Mouse (Mus musculus) erythroblast, embryonic 14.5 days (primary cell): ENCODE measurements around the gene Krtap8-1. TPM values are rescaled to one million over a fixed set of nuclear protein-coding genes. Genes with fewer than 3 reads are reported as not detected.

ENCODE experiments used
- H3K27me3 ChIP-seq: 2 replicates; pipeline ENCODE4 v1.6.1; 2012; ENCODE audit warnings: inconsistent platforms; ENCODE audit not compliant: control insufficient read depth
- H3K36me3 ChIP-seq: 2 replicates; pipeline ENCODE4 v1.6.1; 2012; ENCODE audit warnings: mild to moderate bottlenecking, inconsistent platforms; ENCODE audit not compliant: control insufficient read depth
- H3K4me1 ChIP-seq: 2 replicates; pipeline ENCODE4 v1.6.1; 2012; ENCODE audit warnings: inconsistent platforms; ENCODE audit not compliant: control insufficient read depth
- H3K4me3 ChIP-seq: replicated peaks from 2 replicates; pipeline ENCODE3; 2012; ENCODE audit warnings: moderate library complexity, mild to moderate bottlenecking, inconsistent platforms
- H3K9me3 ChIP-seq: 2 replicates; pipeline ENCODE4 v1.6.1; 2012; ENCODE audit warnings: low read length, inconsistent platforms, mixed read lengths; ENCODE audit not compliant: control insufficient read depth
- GATA1 ChIP-seq: IDR thresholded peaks from 2 replicates; pipeline ENCODE4 v1.6.1; 2012; ENCODE audit warnings: low read length, inconsistent platforms, mixed read lengths
- TAL1 ChIP-seq: IDR thresholded peaks from 3 replicates; pipeline ENCODE4 v1.6.1; 2012; ENCODE audit warnings: low read length, inconsistent platforms, mixed read lengths
- polyA plus RNA-seq: library from polyadenylated mRNA; stranded (reverse); fragments of >175 nt; gene quantifications from 2 replicates; pipeline ENCODE4 v1.2.3, GENCODE M21; 2012

Krtap8-1 gene
- polyA plus RNA-seq, 1 experiment, result not detected

- no peaks in the 10 kb centered on the region for H3K4me1 ChIP-seq
- TF ChIP-seq TAL1, result no peak
- TF ChIP-seq GATA1, result no peak
- no peaks in the 10 kb centered on the region for H3K27me3 ChIP-seq
- H3K36me3 ChIP-seq, result no peaks in the 10 kb centered on the region
- peaks cover 39% of the 10 kb centered on the region for H3K9me3 ChIP-seq
- H3K4me3 ChIP-seq, result no peak within 1 kb of the TSS
Observed at GRCm38 (mm10) chr16:89508223-89508622, 20.5 kb upstream of the Krtap8-1 start, which contains the start of gene Krtap7-1. TSS of gene Krtap7-1 (minus strand) at chr16:89508323.

- peaks cover 33% of the 10 kb centered on the region for H3K9me3 ChIP-seq
- TF ChIP-seq GATA1, result no peak
- TF ChIP-seq TAL1, result no peak
Observed at GRCm38 (mm10) chr16:89503571-89503970, 15.8 kb upstream of the Krtap8-1 start.

GRCm38 (mm10) chr16:89501870-89502269 lies 14.1 kb upstream of the Krtap8-1 start:
- Histone ChIP-seq H3K36me3 (no peaks in the 10 kb centered on the region), H3K9me3 (peaks cover 25% of the 10 kb centered on the region), H3K27me3 (no peaks in the 10 kb centered on the region), H3K4me1 (no peaks in the 10 kb centered on the region), H3K4me3 (no peak overlapping the region)
- TF ChIP-seq GATA1 (no peak), TAL1 (no peak)

More at GRCm38 (mm10) chr16:89503571-89503970, 15.8 kb upstream of the Krtap8-1 start:
- Histone ChIP-seq H3K4me1 (no peaks in the 10 kb centered on the region), H3K4me3 (no peak overlapping the region), H3K27me3 (no peaks in the 10 kb centered on the region), H3K36me3 (no peaks in the 10 kb centered on the region)

- TF ChIP-seq GATA1 (no peak), TAL1 (no peak)
- no peaks in the 10 kb centered on the region for H3K4me1 ChIP-seq
- H3K9me3 ChIP-seq, result peaks cover 32% of the 10 kb centered on the region
- H3K27me3 ChIP-seq, result no peaks in the 10 kb centered on the region
- H3K4me3 ChIP-seq, result no peak overlapping the region
- no peaks in the 10 kb centered on the region for H3K36me3 ChIP-seq
Observed at GRCm38 (mm10) chr16:89497002-89497401, 9.2 kb upstream of the Krtap8-1 start.

- no peaks in the 10 kb centered on the region for H3K36me3 ChIP-seq
- H3K4me3 ChIP-seq, result no peak overlapping the region
- no peak for TF ChIP-seq GATA1
- TF ChIP-seq TAL1, result no peak
- no peaks in the 10 kb centered on the region for H3K27me3 ChIP-seq
- peaks cover 32% of the 10 kb centered on the region for H3K9me3 ChIP-seq
- H3K4me1 ChIP-seq, result no peaks in the 10 kb centered on the region
Observed at GRCm38 (mm10) chr16:89495394-89496153, 7.8 kb upstream of the Krtap8-1 start.

GRCm38 (mm10) chr16:89477679-89478314 lies 10.0 kb downstream of the Krtap8-1 start:
- peaks cover 23% of the 10 kb centered on the region for H3K9me3 ChIP-seq
- H3K36me3 ChIP-seq, result no peaks in the 10 kb centered on the region
- TF ChIP-seq TAL1 (no peak), GATA1 (no peak)
- H3K27me3 ChIP-seq, result no peaks in the 10 kb centered on the region
- no peak overlapping the region for H3K4me3 ChIP-seq
- no peaks in the 10 kb centered on the region for H3K4me1 ChIP-seq

- TF ChIP-seq GATA1, result no peak
- no peak for TF ChIP-seq TAL1
- Histone ChIP-seq H3K4me1 (no peaks in the 10 kb centered on the region), H3K36me3 (no peaks in the 10 kb centered on the region), H3K27me3 (no peaks in the 10 kb centered on the region), H3K9me3 (peaks cover 32% of the 10 kb centered on the region), H3K4me3 (no peak overlapping the region)
Observed at GRCm38 (mm10) chr16:89461189-89461588, 26.6 kb downstream of the Krtap8-1 start.

Other genes with a start within 250 kb of the Krtap8-1 start
- not detected in 2 replicates for gene Krtap21-1, start 84.1 kb downstream of the Krtap8-1 start, polyA plus RNA-seq
- gene Krtap6-2, start 67.8 kb downstream of the Krtap8-1 start, polyA plus RNA-seq, result not detected in 2 replicates
- gene Krtap7-1, start 20.4 kb upstream of the Krtap8-1 start, polyA plus RNA-seq, result not detected in 2 replicates
- gene Krtap11-1, start 83.2 kb upstream of the Krtap8-1 start, polyA plus RNA-seq, result not detected in 2 replicates